Mouse (Mus musculus) megakaryocyte, embryonic 14.5 days (primary cell): Measurements from ENCODE around the gene Slc20a1. TPM values are rescaled to one million over a fixed set of nuclear protein-coding genes. Genes with fewer than 3 reads are reported as not detected.

Source experiments
- H3K27me3 ChIP-seq: replicated peaks from 2 replicates; pipeline ENCODE3; 2012; ENCODE audit warnings: inconsistent platforms
- H3K36me3 ChIP-seq: replicated peaks from 2 replicates; pipeline ENCODE3; 2012; ENCODE audit warnings: low read length, inconsistent platforms, mixed read lengths
- H3K4me1 ChIP-seq: 2 replicates; pipeline ENCODE4 v1.6.1; 2012; ENCODE audit warnings: inconsistent platforms
- H3K4me3 ChIP-seq: replicated peaks from 2 replicates; pipeline ENCODE3; 2012; ENCODE audit warnings: moderate library complexity, mild to moderate bottlenecking, inconsistent platforms
- H3K9me3 ChIP-seq: 2 replicates; pipeline ENCODE4 v1.6.1; 2012; ENCODE audit warnings: inconsistent platforms
- FLI1 ChIP-seq: IDR thresholded peaks from 2 replicates; pipeline ENCODE4 v1.6.1; 2012; ENCODE audit warnings: low read length, inconsistent platforms, mixed read lengths
- GATA1 ChIP-seq: IDR thresholded peaks from 3 replicates; pipeline ENCODE4 v1.6.1; 2012; ENCODE audit warnings: mixed read lengths, low read length, inconsistent platforms, borderline replicate concordance
- polyA plus RNA-seq: library from polyadenylated mRNA; stranded (reverse); fragments of >175 nt; gene quantifications from 2 replicates; pipeline ENCODE4 v1.2.3, GENCODE M21; 2012; ENCODE audit warnings: low replicate concordance; ENCODE audit not compliant: insufficient read depth

Slc20a1 gene
- polyA plus RNA-seq, 1 experiment, result 76.5 TPM

- TF ChIP-seq GATA1 (no peak), FLI1 (no peak)
- Histone ChIP-seq H3K9me3 (no peaks in the 10 kb centered on the region), H3K4me3 (peak overlapping the region; percentile 42), H3K36me3 (no peaks in the 10 kb centered on the region), H3K27me3 (no peaks in the 10 kb centered on the region), H3K4me1 (peaks cover 84% of the 10 kb centered on the region)
Observed at GRCm38 (mm10) chr2:129176676-129177420, 21.7 kb upstream of the Slc20a1 start.

DNA sequence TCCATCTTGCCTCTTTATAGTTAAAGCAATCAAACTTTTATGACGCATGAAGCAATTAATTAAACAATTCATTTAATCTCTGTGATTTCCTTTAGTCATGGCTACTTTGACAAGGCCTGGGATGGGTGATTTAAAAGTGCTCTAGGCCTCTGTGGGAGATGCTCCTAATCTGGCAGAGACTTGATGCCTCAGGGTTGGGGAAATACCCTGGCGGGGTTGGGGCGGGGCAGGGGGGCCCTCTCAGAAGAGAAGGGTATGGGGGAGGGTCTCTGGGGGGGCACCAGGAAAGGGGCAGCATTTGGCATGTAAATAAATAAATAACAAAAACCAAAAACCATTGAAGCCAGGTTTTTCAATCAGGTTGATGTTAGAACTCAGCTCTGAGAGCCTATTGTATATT is 20.9 kb upstream of the Slc20a1 start:
- peaks cover 92% of the 10 kb centered on the region for H3K4me1 ChIP-seq
- no peak for TF ChIP-seq FLI1
- no peak for TF ChIP-seq GATA1
- H3K27me3 ChIP-seq, result no peaks in the 10 kb centered on the region
- no peaks in the 10 kb centered on the region for H3K36me3 ChIP-seq
- no peak overlapping the region for H3K4me3 ChIP-seq
- H3K9me3 ChIP-seq, result no peaks in the 10 kb centered on the region

DNA sequence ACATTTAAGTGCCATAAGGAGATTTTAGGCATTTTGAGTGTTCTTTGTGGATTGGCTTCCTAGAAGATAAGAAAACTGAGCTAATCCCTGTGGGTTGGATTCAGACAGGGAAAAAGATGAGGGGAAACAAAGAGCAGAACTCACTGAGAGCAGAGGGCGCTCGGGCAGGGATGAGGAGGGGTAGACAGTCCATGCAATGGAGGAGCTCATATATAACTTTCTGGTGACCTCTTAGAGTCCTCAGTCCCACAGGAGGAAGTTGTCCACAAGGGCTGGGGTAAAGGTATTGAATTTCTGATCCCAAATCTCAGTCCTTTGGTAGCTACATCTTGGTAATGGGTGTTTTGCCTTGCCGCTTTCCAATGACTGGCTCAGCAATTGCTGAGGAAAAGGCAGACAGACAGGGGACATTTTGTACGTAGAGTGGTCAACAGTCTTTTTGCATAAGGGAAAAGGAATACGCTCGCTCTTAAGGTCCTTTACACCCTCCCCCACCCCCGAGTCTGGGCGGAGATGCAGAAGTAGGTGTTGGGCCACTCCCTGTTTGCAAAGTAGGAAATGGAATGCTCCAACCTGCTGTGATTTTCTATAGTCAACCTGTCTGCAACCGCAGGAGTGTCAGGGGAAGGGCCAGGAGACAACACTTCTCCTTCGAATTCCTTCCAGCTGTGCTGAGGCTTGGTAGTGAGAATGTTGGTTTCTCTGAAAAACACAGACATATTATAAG is 20.2 kb upstream of the Slc20a1 start:
- H3K4me3 ChIP-seq, result no peak overlapping the region
- TF ChIP-seq GATA1 (no peak), FLI1 (no peak)
- peaks cover 99% of the 10 kb centered on the region for H3K4me1 ChIP-seq
- H3K36me3 ChIP-seq, result no peaks in the 10 kb centered on the region
- H3K27me3 ChIP-seq, result no peaks in the 10 kb centered on the region
- no peaks in the 10 kb centered on the region for H3K9me3 ChIP-seq

- Histone ChIP-seq H3K27me3 (no peaks in the 10 kb centered on the region), H3K4me1 (peaks cover 100% of the 10 kb centered on the region), H3K36me3 (peaks cover 11% of the 10 kb centered on the region), H3K9me3 (no peaks in the 10 kb centered on the region), H3K4me3 (peak overlapping the region; percentile 83)
- TF ChIP-seq GATA1, result no peak
- TF ChIP-seq FLI1, result no peak
Observed at GRCm38 (mm10) chr2:129179946-129180853, 18.4 kb upstream of the Slc20a1 start.

- Histone ChIP-seq H3K9me3 (no peaks in the 10 kb centered on the region), H3K27me3 (no peaks in the 10 kb centered on the region), H3K4me1 (peaks cover 100% of the 10 kb centered on the region), H3K36me3 (peaks cover 24% of the 10 kb centered on the region), H3K4me3 (peak overlapping the region; percentile 82)
- TF ChIP-seq GATA1, result no peak
- no peak for TF ChIP-seq FLI1
Observed at GRCm38 (mm10) chr2:129181509-129181908, 17.1 kb upstream of the Slc20a1 start.

DNA sequence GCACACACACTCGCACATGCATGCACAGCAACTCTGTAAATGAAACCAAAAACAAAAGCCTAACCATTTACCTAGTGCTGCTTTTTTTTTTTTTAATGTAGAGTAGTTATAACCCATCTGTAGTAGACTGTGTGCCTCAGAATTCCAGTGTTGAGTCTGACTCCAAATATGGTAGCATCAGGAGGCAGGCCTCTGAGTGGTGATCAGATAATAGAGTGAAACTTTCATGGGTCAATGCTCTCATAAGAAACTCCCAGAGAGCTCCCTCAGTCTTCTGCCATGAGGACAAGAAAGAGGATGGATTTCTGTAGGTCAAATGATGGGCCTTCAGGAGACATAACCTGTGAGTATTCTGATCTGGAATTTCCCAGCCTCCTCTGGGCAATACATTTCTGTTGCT is 16.2 kb upstream of the Slc20a1 start:
- Histone ChIP-seq H3K4me1 (peaks cover 97% of the 10 kb centered on the region), H3K36me3 (peaks cover 31% of the 10 kb centered on the region), H3K4me3 (peak overlapping the region; percentile 89), H3K9me3 (no peaks in the 10 kb centered on the region), H3K27me3 (no peaks in the 10 kb centered on the region)
- TF ChIP-seq FLI1, result no peak
- TF ChIP-seq GATA1, result peak; percentile 61; the same call in 1 of the 3 replicates

DNA sequence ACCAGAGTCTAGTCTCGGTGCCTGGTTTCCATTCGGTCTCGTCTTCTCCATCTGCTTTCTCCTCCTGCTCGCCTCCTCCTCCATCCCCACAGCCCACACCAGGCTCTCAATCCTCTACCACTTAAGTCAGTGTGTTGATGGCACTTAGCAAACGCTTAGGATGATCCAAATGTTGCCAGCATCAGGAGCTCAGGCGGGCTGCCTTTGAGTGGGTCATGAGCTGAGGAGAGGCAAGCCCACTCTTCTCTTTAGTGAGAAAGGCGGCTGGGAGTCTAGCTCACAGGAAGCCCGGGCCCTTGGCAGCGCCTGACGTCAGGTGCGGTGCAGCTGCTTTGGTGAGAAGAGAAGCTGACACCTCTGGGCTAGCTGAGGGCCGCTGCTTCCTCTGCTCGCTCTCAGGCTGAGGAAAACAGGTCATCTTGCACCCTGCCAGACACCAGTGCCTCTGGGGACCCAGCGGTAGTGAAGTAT is 15.0 kb upstream of the Slc20a1 start:
- peaks cover 42% of the 10 kb centered on the region for H3K36me3 ChIP-seq
- TF ChIP-seq FLI1 (no peak), GATA1 (no peak)
- H3K4me3 ChIP-seq, result peak overlapping the region; percentile 89
- no peaks in the 10 kb centered on the region for H3K9me3 ChIP-seq
- peaks cover 95% of the 10 kb centered on the region for H3K4me1 ChIP-seq
- H3K27me3 ChIP-seq, result no peaks in the 10 kb centered on the region

GRCm38 (mm10) chr2:129184853-129185252 is 13.7 kb upstream of the Slc20a1 start:
- no peaks in the 10 kb centered on the region for H3K27me3 ChIP-seq
- TF ChIP-seq GATA1 (no peak), FLI1 (no peak)
- peak overlapping the region; percentile 89 for H3K4me3 ChIP-seq
- H3K4me1 ChIP-seq, result peaks cover 87% of the 10 kb centered on the region
- peaks cover 5% of the 10 kb centered on the region; the same call in 1 of the 2 replicates for H3K9me3 ChIP-seq
- peaks cover 51% of the 10 kb centered on the region for H3K36me3 ChIP-seq

DNA sequence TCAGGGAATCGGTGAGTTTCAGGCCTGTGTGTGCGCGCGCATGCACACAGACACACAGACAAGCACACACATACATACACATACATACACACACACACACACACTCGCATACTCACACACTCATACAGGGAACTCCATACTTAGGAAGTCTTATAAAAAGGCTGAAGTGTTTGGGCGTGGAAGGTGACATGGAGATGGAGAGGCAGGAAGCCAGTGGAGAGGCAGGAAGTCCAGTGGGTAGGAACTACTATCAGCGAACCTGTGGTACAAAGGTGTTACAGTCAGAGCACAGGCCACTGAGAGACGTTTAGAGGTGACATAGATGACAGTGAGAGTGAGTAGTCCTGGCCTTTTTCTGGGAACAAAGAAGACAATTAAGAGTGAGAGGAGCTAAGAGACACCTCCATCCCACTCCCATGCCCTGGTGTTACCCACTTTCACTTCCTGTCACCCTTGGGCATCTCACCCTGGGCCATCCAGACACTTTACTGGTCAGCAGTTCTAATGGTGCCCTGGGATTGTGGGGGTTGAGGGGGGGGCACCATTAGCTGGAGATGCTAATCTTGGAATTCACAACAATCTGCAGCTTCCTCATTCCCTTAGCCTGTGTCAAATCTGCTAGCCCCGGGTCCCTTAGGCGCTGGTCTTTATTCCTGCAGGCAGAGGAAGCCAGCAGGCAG is 12.8 kb upstream of the Slc20a1 start:
- H3K4me1 ChIP-seq, result peaks cover 86% of the 10 kb centered on the region

More for the DNA sequence above, 12.8 kb upstream of the Slc20a1 start:
- no peaks in the 10 kb centered on the region for H3K27me3 ChIP-seq
- peak overlapping the region; percentile 80 for H3K4me3 ChIP-seq
- peaks cover 60% of the 10 kb centered on the region for H3K36me3 ChIP-seq
- H3K9me3 ChIP-seq, result peaks cover 5% of the 10 kb centered on the region; the same call in 1 of the 2 replicates
- no peak for TF ChIP-seq FLI1
- no peak for TF ChIP-seq GATA1
